Mouse (Mus musculus) CD4-positive, CD25-positive, alpha-beta regulatory T cell, adult 4 months (primary cell): ENCODE measurements around the gene Cldn13. TPM values are rescaled to one million over a fixed set of nuclear protein-coding genes. Genes with fewer than 3 reads are reported as not detected.
A peak's percentile ranks its signal among the peaks of the same experiment; 100 is the strongest.
"Not testable (repeated sequence)": the region's sequence is repeated elsewhere in the genome, so short reads cannot be mapped to it uniquely, and the experiment has no call there.

ENCODE experiments used
- ATAC-seq: one replicate; pipeline ENCODE4 v1.8.0; 2017
- polyA plus RNA-seq, 2 experiments: library from polyadenylated mRNA; unstranded; fragments of 100-300 nt; shearing (Covaris generic); gene quantifications; one replicate each; pipeline ENCODE4 v1.2.1; 2017

Gene Cldn13
- not detected for polyA plus RNA-seq

DNA sequence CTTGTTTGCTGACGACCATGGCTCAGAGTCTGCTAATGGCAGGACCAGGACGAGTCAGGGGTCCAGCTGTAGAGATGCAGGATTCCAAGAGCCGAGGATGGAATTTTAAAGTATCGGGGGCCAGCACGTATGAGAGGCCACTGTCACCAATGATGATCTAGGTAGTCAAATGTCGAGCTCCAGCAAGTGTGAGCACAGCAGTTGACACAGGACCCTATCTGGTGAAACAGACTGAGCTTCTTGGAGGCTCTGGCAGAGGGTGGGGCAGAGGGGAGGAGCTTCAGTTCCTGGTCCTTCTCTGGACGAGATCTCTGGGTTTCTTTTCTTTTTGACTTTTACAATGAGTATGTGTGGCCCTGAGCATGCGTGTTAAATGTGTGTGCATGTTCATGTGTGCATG lies at the start of gene Cldn13:
Cldn13 (minus strand) TSS at position 216 of the 400 bp plus-strand sequence.
- ATAC-seq, result no peak

- ATAC-seq, result not testable (repeated sequence)
Observed at GRCm38 (mm10) chr5:134964655-134965054, 49.3 kb upstream of the Cldn13 start.

DNA sequence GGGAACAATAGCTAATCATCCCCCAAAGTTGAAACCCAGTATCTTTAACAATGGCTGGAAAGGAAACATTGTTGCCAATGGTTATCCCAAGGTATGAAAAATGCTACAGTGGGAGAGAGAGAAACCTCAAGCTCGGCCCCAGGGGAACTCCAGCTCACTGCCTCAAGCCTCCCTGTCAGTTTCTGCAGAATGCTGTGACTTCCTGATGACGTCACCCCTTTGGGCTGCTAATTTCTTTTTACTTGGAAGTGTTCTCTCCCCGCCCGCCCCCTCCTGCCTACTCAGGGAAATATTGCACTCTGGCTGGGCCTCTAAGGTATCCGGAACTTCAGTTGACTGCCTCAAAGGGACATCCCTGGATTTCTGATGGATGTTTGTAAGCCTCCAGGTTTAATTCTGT lies 48.2 kb upstream of the Cldn13 start:
- ATAC-seq, result no peak

GRCm38 (mm10) chr5:134961519-134961918 lies 46.2 kb upstream of the Cldn13 start:
- no peak for ATAC-seq

- ATAC-seq, result no peak
Observed at GRCm38 (mm10) chr5:134960430-134960829, 45.1 kb upstream of the Cldn13 start.

DNA sequence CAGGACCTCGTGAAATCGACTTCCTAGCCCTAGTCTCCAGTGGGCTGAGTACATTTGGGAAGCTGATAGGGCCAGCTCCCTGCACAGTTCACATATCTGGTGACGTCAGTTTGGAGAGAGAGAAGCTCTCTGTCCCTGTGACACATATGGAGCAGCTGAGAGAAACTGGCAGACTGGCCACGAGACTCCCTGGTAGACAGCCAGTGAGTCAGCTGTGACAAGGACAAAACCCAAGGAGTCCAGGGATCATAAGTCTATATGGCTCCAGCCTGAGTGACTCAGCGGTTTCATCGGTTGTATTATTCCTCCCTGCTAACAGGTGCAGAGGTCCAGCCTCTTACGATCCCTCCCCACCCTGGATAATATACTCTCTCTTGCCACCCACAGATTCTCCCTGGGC lies 43.8 kb upstream of the Cldn13 start:
- no peak for ATAC-seq

GRCm38 (mm10) chr5:134955491-134955890 lies 40.2 kb upstream of the Cldn13 start:
- ATAC-seq, result no peak

- ATAC-seq, result no peak
Observed at GRCm38 (mm10) chr5:134951053-134951884, 35.9 kb upstream of the Cldn13 start.

DNA sequence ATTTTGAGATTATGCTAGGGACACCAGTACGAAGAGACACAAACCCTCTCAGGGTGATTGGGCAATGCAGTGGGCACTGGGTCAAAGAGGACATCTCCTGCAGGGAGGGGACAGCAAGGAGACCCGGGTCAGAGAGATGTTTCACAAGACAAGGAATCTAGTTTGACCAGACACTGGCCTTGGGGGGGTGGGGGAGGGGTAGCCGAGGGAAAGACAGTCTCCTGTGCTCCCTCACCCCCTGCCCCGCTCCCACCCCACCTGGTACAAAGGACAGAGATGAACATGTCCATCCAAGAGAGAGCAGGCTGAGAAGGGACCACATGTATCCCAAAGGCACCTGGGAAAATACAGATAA lies 32.7 kb upstream of the Cldn13 start:
- no peak for ATAC-seq

GRCm38 (mm10) chr5:134947420-134948084 lies 32.2 kb upstream of the Cldn13 start:
- no peak for ATAC-seq

DNA sequence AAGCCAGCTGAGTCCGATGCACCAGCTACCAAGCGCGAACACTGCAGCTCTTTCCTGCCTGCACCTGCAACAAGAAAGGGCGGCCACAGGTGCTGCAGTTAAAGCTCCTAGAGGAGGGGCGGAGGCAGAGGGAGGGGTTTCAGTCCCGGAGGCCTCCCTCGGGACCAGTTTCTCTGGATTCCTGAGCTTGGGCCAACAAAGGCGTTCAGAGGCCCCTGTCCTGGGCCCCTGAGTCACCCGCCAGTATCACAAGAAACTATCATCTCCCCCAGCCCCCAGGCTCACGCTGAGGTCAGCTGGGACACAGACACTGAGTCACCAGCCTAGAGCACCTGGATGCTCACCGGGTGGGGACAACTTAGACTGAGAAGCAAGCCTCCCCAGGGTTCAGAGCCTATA lies 31.5 kb upstream of the Cldn13 start, which contains the start of gene Cldn4:
Cldn4 (minus strand) TSS at position 78 of the 399 bp plus-strand sequence.
- no peak for ATAC-seq

DNA sequence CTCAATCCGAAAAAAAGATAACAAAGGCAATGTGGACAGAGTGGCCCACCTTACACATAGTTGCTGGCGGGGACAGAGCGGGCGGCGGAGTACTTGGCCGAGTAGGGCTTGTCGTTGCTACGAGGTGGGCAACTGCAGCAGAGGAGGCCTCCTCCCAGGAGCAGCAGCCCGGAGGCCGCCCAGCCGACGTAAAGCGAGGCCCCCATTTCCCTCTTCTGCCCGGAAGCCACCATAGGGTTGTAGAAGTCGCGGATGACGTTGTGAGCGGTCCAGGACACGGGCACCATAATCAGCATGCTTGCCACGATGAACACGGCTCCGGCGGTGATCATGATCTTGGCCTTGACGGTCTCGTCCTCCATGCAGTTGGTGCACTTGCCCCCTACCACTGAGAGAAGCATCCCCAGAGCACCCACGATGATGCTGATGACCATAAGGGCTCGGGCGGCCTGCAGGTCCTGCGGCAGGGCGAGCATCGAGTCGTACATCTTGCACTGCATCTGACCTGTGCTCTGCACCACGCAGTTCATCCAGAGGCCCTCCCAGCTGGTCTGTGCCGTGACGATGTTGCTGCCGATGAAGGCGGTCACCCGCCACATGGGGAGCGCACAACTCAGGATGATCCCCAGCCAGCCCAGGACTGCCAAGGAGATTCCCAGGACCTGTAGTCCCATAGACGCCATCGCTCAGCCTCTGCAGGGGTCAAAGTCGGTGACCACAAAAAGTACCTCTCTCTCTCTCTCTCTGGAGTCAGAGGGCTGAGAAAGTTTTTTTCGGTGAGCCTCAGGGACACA lies 30.9 kb upstream of the Cldn13 start:
- no peak for ATAC-seq

GRCm38 (mm10) chr5:134945266-134945959 lies 30.1 kb upstream of the Cldn13 start:
- ATAC-seq, result no peak

- ATAC-seq, result no peak
Observed at GRCm38 (mm10) chr5:134944179-134944578, 28.9 kb upstream of the Cldn13 start.

DNA sequence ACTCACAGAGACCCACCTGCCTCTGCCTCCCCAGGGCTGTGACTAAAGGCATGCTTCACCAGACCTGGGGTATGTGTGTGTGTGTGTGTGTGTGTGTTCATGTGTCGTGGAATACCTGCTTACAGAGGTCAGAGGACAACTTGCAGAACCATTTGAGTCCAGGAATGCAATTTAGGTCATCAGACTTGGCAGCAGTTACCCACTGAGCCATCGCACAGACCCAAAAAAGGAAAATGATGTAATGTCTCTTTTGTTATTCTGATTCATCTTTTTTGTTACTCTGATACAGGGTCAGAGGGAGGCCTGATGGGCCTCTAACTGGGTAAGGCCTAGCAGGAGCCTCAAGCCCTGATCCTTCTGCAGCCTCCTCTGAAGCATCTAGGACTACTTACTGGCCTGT lies 27.4 kb upstream of the Cldn13 start:
- no peak for ATAC-seq

- ATAC-seq, result peak; percentile 36
Observed at GRCm38 (mm10) chr5:134941472-134942209, 26.3 kb upstream of the Cldn13 start.

DNA sequence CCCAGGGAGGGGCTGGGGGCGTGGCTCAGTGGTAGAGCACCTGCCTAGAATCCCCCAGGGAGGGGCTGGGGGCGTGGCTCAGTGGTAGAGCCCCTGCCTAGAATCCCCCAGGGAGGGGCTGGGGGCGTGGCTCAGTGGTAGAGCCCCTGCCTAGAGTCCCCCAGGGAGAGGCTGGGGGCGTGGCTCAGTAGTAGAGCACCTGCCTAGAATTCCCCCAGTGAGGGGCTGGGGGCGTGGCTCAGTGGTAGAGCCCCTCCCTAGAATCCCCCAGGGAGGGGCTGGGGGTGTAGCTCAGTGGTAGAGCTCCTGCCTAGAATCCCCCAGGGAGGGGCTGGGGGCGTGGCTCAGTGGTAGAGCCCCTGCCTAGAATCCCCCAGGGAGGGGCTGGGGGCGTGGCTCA lies 24.2 kb upstream of the Cldn13 start:
- not testable (repeated sequence) for ATAC-seq

DNA sequence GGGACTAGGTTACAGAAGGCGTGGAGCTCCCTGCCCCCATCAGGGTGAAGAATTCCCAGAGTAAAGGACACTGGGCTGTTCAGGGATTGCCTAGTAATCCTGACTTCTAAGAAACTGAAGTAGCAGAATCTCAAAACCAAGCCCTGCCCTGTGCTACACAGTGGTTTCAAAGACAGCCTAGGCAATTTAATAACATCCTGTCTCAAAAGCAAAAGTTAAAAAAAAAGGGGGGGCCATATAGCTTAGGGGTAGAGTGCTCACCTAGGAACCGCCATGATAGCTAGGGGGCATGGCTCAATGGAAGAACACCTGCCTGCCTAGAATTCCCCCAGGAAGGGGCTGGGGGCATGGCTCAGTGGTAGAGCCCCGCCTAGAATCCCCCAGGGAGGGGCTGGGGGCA lies 23.7 kb upstream of the Cldn13 start:
- ATAC-seq, result peak; percentile 97

DNA sequence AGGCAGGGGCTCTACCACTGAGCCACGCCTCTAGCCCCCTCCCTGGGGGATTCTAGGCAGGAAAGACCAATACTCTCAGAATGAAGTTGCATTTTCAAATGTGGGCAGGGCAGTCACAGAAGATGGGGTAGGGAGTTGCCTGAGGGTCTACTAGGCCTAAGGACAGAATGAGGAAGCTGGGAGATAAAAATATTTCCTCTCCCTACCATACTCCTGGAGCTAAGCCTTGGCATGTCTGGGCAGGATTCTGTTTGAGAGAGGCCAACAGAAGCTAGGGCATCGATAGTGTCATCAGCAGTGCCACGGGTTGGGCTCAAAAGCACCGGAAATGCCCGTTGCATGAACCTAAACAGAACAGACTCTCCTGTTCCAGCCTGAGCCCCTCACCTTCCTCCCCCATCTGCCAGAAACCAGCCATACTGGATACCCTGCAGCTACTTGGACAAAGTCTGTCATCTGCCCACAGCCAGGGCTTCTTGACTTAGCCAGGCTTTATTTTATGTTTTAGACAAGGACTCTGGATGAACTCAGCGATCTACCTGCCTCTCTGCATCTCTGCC lies 21.4 kb upstream of the Cldn13 start:
- ATAC-seq, result no peak

DNA sequence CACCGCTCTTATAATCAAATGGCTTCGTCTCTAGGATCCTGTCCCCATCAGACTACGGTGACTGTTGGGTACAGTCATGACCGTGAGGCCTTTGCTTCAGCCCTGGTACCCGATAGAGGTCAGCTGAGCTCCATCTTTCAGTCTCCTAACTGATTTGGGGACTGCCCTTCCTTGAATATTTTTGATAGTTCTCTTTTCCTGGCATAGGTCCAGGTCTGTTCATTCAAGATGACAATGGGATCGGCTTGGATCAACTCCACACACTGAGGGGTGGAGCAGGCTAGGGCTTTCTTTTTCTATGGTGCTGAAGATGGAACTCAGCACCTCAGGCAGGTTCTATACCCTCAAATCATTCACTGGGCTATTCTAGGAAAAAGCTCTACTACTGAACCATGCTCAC lies 20.7 kb upstream of the Cldn13 start:
- no peak for ATAC-seq

DNA sequence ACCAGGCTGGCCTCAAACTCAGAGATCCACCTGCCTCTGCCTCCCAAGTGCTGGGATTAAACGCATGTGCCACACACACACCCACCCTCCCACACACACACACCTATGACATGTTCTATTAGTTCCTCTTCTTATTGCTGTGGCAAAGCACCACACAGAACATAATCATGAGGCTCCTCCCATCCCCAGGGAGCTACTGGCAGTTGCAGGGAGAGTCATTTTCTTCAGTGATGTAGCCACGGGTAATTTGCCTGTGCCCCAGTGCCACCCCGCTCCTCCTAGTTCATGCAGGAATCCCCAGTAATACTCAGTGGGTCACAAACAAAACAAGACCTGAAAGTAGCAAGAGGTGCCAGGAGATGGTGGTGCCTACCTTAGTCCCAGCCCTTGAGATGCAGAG lies 19.3 kb upstream of the Cldn13 start:
- no peak for ATAC-seq

GRCm38 (mm10) chr5:134933686-134934085 lies 18.4 kb upstream of the Cldn13 start:
- ATAC-seq, result not testable (repeated sequence)
